Mouse (Mus musculus) CH12.LX (cell line): ENCODE data around the gene Chst13. TPM values are rescaled to one million over a fixed set of nuclear protein-coding genes. Genes with fewer than 3 reads are reported as not detected.
A peak's percentile ranks its signal among the peaks of the same experiment; 100 is the strongest.

ENCODE experiments used
- DNase-seq: peaks from one replicate; pipeline ENCODE4 v3.0.0-alpha.2; 2013; ENCODE audit errors: extremely low read depth
- H3K27ac ChIP-seq: 2 replicates; pipeline ENCODE4 v1.5.1; 2012; ENCODE audit warnings: low read depth, mild to moderate bottlenecking, control low read depth, moderate library complexity; ENCODE audit not compliant: insufficient read depth
- H3K27me3 ChIP-seq: replicated peaks from 2 replicates; pipeline ENCODE3; 2012; ENCODE audit warnings: inconsistent platforms
- H3K36me3 ChIP-seq, 2 experiments: replicated peaks in 1 of 2; 2 replicates each; pipeline versions ENCODE3 to v1.6.1; 2012; ENCODE audit warnings: inconsistent platforms in 1 of 2, low read length in 1 of 2, mild to moderate bottlenecking in 1 of 2, mixed read lengths in 1 of 2, moderate library complexity in 1 of 2; ENCODE audit not compliant: control insufficient read depth in 1 of 2, insufficient read depth in 1 of 2
- H3K4me1 ChIP-seq, 2 experiments: 2 replicates each; pipeline ENCODE4 v1.6.1; 2012; ENCODE audit warnings: inconsistent platforms in 1 of 2, moderate library complexity in 1 of 2; ENCODE audit not compliant: insufficient read depth in 2 of 2, control insufficient read depth in 1 of 2
- H3K4me2 ChIP-seq: 2 replicates; pipeline ENCODE4 v1.6.1; 2012; ENCODE audit warnings: low read depth, mild to moderate bottlenecking, control low read depth; ENCODE audit not compliant: poor library complexity, insufficient read depth, severe bottlenecking
- H3K4me3 ChIP-seq, 3 experiments: fragments of 150-350 bp in 1 of 3; sonication (generic) in 1 of 3; replicated peaks in 1 of 3; 2 replicates each; pipeline versions ENCODE3 to v1.5.1; 2011 to 2012; ENCODE audit warnings: low read depth in 2 of 3, low read length in 2 of 3, mild to moderate bottlenecking in 2 of 3, moderate library complexity in 2 of 3, control low read depth in 1 of 3, improper control_type of control experiment in 1 of 3, inconsistent platforms in 1 of 3, mixed read lengths in 1 of 3; ENCODE audit not compliant: poor library complexity in 1 of 3
- H3K79me2 ChIP-seq: replicated peaks from 2 replicates; pipeline ENCODE4 v1.6.1; 2012; ENCODE audit warnings: mild to moderate bottlenecking, moderate library complexity; ENCODE audit not compliant: control insufficient read depth, poor library complexity, insufficient read depth, severe bottlenecking; ENCODE audit errors: extremely low read depth
- H3K9ac ChIP-seq: 2 replicates; pipeline ENCODE4 v1.6.1; 2012; ENCODE audit warnings: low read depth, mild to moderate bottlenecking, control low read depth, moderate library complexity; ENCODE audit not compliant: insufficient read depth
- H3K9me3 ChIP-seq: replicated peaks from 2 replicates; pipeline ENCODE3; 2012; ENCODE audit warnings: low read length, inconsistent platforms, mixed read lengths
- BHLHE40 ChIP-seq: IDR thresholded peaks from 2 replicates; pipeline ENCODE4 v1.6.1; 2011; ENCODE audit warnings: mild to moderate bottlenecking, low read depth, low read length, improper control_type of control experiment
- CHD1 ChIP-seq: IDR thresholded peaks from 2 replicates; pipeline ENCODE4 v1.6.1; 2012; ENCODE audit warnings: low read depth, low read length, improper control_type of control experiment, inconsistent platforms
- E2F4 ChIP-seq: IDR thresholded peaks from 2 replicates; pipeline ENCODE4 v1.6.1; 2011; ENCODE audit warnings: low read depth, low read length, improper control_type of control experiment; ENCODE audit not compliant: insufficient replicate concordance
- HCFC1 ChIP-seq: IDR thresholded peaks from 2 replicates; pipeline ENCODE4 v1.6.1; 2012; ENCODE audit warnings: low read depth, mild to moderate bottlenecking, inconsistent platforms, low read length, improper control_type of control experiment
- JUN ChIP-seq: IDR thresholded peaks from 2 replicates; pipeline ENCODE4 v1.6.1; 2011; ENCODE audit warnings: low read depth, mild to moderate bottlenecking, low read length, improper control_type of control experiment, moderate library complexity; ENCODE audit not compliant: insufficient read depth
- JUND ChIP-seq: conservative IDR thresholded peaks from 2 replicates; pipeline ENCODE4 v1.6.1; 2011; ENCODE audit warnings: low read depth, low read length, improper control_type of control experiment
- KAT2A ChIP-seq: IDR thresholded peaks from 2 replicates; pipeline ENCODE4 v1.6.1; 2012; ENCODE audit warnings: low read length, improper control_type of control experiment, inconsistent platforms; ENCODE audit not compliant: insufficient replicate concordance
- MAFK ChIP-seq: IDR thresholded peaks from 2 replicates; pipeline ENCODE4 v1.6.1; 2011; ENCODE audit warnings: low read length, improper control_type of control experiment; ENCODE audit not compliant: insufficient replicate concordance
- MAZ ChIP-seq: IDR thresholded peaks from 2 replicates; pipeline ENCODE4 v1.6.1; 2012; ENCODE audit warnings: low read depth, mild to moderate bottlenecking, inconsistent platforms, low read length, improper control_type of control experiment, moderate library complexity
- MEF2A ChIP-seq: IDR thresholded peaks from 2 replicates; pipeline ENCODE4 v1.6.1; 2014; ENCODE audit warnings: low read depth, mild to moderate bottlenecking, inconsistent platforms, low read length, improper control_type of control experiment, borderline replicate concordance
- MYC ChIP-seq: IDR thresholded peaks from 2 replicates; pipeline ENCODE4 v1.6.1; 2011; ENCODE audit warnings: low read depth, mild to moderate bottlenecking, improper control_type of control experiment, low read length
- NELFE ChIP-seq: IDR thresholded peaks from 2 replicates; pipeline ENCODE4 v1.6.1; 2011; ENCODE audit warnings: low read depth, low read length, improper control_type of control experiment
- NRF1 ChIP-seq: IDR thresholded peaks from 2 replicates; pipeline ENCODE4 v1.6.1; 2014; ENCODE audit warnings: low read depth, mild to moderate bottlenecking, inconsistent platforms, low read length, improper control_type of control experiment, moderate library complexity
- POLR2AphosphoS2 ChIP-seq: IDR thresholded peaks from 2 replicates; pipeline ENCODE4 v1.6.1; 2011; ENCODE audit warnings: low read depth, low read length, improper control_type of control experiment
- TCF12 ChIP-seq: IDR thresholded peaks from 2 replicates; pipeline ENCODE4 v1.6.1; 2014; ENCODE audit warnings: low read depth, mild to moderate bottlenecking, inconsistent platforms, low read length, improper control_type of control experiment
- UBTF ChIP-seq: IDR thresholded peaks from 2 replicates; pipeline ENCODE4 v1.6.1; 2012; ENCODE audit warnings: low read depth, mild to moderate bottlenecking, inconsistent platforms, low read length, improper control_type of control experiment, moderate library complexity
- ZKSCAN1 ChIP-seq: IDR thresholded peaks from 2 replicates; pipeline ENCODE4 v1.6.1; 2012; ENCODE audit warnings: low read depth, inconsistent platforms, low read length, improper control_type of control experiment, borderline replicate concordance
- ZNF384 ChIP-seq: IDR thresholded peaks from 2 replicates; pipeline ENCODE4 v1.6.1; 2012; ENCODE audit warnings: low read depth, low read length, improper control_type of control experiment, inconsistent platforms
- dilution Hi-C: fragments of 300-500 bp; cut with MboI; formaldehyde crosslinking; loops from 2 replicates; pipeline ENCODE4 v1.14.3; 2020; ENCODE audit warnings: low sequenced_read_pairs; ENCODE audit not compliant: extremely low pct_unique_long_range_greater_than_20kb, extremely low pct_ligation_motif_present
- in situ Hi-C: fragments of 300-500 bp; cut with MboI; formaldehyde crosslinking; loops from 3 replicates; pipeline ENCODE4 v1.14.3; 2019; ENCODE audit warnings: low sequenced_read_pairs, low pct_ligation_motif_present, low pct_unique_long_range_greater_than_20kb, mixed read lengths
- polyA plus RNA-seq: library from polyadenylated mRNA; unstranded; fragments of >175 nt; gene quantifications from 2 replicates; pipeline ENCODE4 v1.2.1, GENCODE M21; 2012; ENCODE audit warnings: low read depth; ENCODE audit not compliant: insufficient read length
- total RNA-seq, 2 experiments: library from RNA; depleted of rRNA; stranded (reverse); fragments of 300-350 nt in 1 of 2; fragments of >200 nt in 1 of 2; gene quantifications; 2 replicates each; pipeline ENCODE4 v1.2.3; 2012 to 2014

Gene Chst13
- total and polyA plus RNA-seq, 3 experiments, result 0.13 TPM; not detected in 2

DNA sequence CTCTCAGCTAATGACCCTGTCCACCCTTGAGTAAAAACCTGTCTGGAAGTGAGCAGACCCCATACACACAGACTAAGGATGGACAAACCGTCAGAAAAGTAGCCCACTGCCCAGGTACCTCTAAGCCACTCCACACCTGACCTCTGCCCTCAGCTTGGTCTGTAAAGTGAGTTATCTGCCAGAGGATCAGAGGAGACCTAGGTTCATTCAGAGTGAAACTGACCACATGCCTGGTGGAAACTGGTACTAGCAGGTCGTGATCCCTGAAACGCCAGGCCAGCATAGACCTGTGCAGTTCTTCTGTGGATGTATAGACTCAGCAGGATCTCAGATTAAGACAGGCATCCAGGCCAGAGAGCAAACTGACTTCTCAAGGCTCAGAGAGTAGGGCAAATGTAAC is 522 bp downstream of the Chst13 start:
- H3K4me3 ChIP-seq, result no peak overlapping the region
- dilution Hi-C loops, result no loop called here
- H3K36me3 ChIP-seq, result no peaks in the 10 kb centered on the region
- H3K79me2 ChIP-seq, result no peaks in the 10 kb centered on the region
- H3K27me3 ChIP-seq, result peaks cover 60% of the 10 kb centered on the region
- TF ChIP-seq TCF12, result no peak
- TF ChIP-seq BHLHE40, result no peak
- TF ChIP-seq NELFE, result no peak
- TF ChIP-seq ZKSCAN1, result no peak
- no peak for TF ChIP-seq ZNF384
- no peak for TF ChIP-seq POLR2AphosphoS2
- no peak for TF ChIP-seq NRF1
- TF ChIP-seq, all 38 proteins: peak for 0
- H3K9me3 ChIP-seq, result no peaks in the 10 kb centered on the region
- no peak overlapping the region for H3K27ac ChIP-seq
- no peak overlapping the region for H3K9ac ChIP-seq
- DNase-seq, result no peak
- peaks cover 0 to 2% of the 10 kb centered on the region in 2 experiments; a peak in 1 of 4 replicates for H3K4me1 ChIP-seq
- in situ Hi-C loops, result loop anchor here (10.0 kb wide), 1 partner anchor 640 kb away; no protein-coding TSS in a partner anchor
- no peak overlapping the region for H3K4me2 ChIP-seq

DNA sequence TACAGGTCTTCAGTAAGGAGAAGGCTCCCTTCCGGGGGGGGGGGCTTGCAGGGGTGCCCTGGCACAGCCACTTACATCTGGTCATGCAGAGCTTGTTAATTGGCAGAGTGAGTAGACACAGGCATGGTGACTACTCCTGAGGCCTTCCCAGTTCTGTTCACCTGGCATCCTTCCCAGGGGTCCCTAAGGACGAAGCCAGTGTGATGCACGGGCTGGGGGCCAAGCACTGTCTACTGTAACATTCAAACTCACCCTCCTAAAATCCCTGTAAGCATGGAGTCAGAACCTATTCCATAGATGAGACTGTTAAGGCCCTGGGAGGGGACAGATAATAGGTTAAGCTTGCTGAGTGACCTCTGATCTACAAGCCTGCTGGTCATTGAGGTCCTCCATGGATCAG is 959 bp downstream of the Chst13 start:
- no peaks in the 10 kb centered on the region for H3K36me3 ChIP-seq
- H3K27ac ChIP-seq, result no peak overlapping the region
- peaks cover 0 to 2% of the 10 kb centered on the region in 2 experiments; a peak in 1 of 4 replicates for H3K4me1 ChIP-seq
- dilution Hi-C loops (no loop called here), in situ Hi-C loops (loop anchor here (10.0 kb wide), 1 partner anchor 639 kb away; no protein-coding TSS in a partner anchor)
- H3K4me3 ChIP-seq, result no peak overlapping the region
- no peak overlapping the region for H3K4me2 ChIP-seq
- TF ChIP-seq E2F4 (no peak), TCF12 (no peak), ZNF384 (no peak)
- peaks cover 61% of the 10 kb centered on the region for H3K27me3 ChIP-seq
- no peak overlapping the region for H3K9ac ChIP-seq
- no peaks in the 10 kb centered on the region for H3K79me2 ChIP-seq
- DNase-seq, result no peak
- no peaks in the 10 kb centered on the region for H3K9me3 ChIP-seq

DNA sequence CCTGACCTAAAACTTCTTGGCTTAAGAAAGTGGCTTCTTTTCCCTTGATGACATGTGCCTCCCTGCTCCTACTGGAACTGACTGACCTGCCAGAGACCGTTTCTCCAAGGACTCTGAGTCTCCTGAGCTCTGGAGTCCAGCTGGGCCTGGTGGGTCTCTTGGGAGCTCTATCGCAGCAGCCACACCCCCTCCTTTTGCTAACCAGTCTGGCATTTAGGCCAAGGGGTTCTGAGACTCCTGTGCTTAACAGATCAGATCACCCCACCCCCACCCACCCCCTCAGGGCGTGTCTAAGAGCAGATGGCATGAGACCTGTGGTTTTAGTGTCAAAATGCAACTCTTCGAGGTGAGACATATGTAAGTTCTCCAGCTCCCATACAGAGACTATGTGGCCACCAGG is 3.2 kb downstream of the Chst13 start:
- Histone ChIP-seq H3K27ac (no peak overlapping the region), H3K79me2 (no peaks in the 10 kb centered on the region), H3K4me1 (peaks cover 0 to 2% of the 10 kb centered on the region in 2 experiments; a peak in 1 of 4 replicates), H3K4me3 (no peak overlapping the region), H3K9ac (no peak overlapping the region), H3K4me2 (no peak overlapping the region), H3K36me3 (no peaks in the 10 kb centered on the region), H3K27me3 (peaks cover 54% of the 10 kb centered on the region), H3K9me3 (no peaks in the 10 kb centered on the region)
- in situ Hi-C loops (loop anchor here (10.0 kb wide), 1 partner anchor 637 kb away; no protein-coding TSS in a partner anchor), dilution Hi-C loops (no loop called here)
- TF ChIP-seq MAFK, result no peak
- no peak for TF ChIP-seq NRF1
- TF ChIP-seq UBTF, result no peak
- no peak for TF ChIP-seq MAZ
- no peak for TF ChIP-seq HCFC1
- TF ChIP-seq KAT2A, result no peak
- TF ChIP-seq JUND, result no peak
- no peak for TF ChIP-seq MEF2A
- TF ChIP-seq JUN, result no peak
- no peak for TF ChIP-seq MYC
- no peak for TF ChIP-seq CHD1
- peak; percentile 13 for DNase-seq
